Mouse (Mus musculus): Measurements from ENCODE around the gene Acot5.
"Not testable (repeated sequence)": the region's sequence is repeated elsewhere in the genome, so short reads cannot be mapped to it uniquely, and the experiment has no call there.

Acot5 gene

DNA sequence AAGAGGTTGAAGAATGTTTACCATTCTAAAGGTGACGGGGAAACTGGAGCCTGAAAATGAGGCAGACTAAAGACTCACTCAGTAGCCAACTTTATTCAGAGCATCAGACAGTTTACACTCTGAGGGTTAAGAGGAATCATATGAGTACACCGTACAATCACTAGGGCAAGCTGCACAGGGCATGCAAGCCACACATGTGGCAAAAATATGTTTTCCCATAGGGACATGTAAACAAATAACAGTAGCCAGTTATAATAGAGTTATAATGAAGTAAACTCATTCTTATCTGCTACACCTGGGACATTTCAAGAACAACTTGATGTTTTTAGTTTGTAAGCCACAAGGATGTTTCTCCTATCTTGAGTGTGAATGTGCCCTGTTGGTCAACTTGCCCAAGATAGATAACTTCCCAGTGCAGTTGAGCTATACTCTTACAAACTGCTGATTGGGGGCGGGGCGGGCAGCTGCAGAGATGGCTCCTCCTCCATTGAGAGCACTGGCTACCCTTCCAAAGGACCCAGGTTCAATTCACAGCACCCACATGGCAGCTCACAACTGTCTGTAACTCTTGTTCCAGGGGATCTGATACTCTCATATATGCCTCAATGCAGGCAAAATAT, 8.4 kb downstream of the Acot5 start:
- Histone ChIP-seq H3K36me3 (ENCODE audit: control insufficient read depth, insufficient read depth, low read length, poor library complexity, severe bottlenecking) (no peaks in the 10 kb centered on the region), H3K27me3 (ENCODE audit: control insufficient read depth, insufficient read depth, low read length, poor library complexity, severe bottlenecking) (no peaks in the 10 kb centered on the region)
- DNase-seq (ENCODE audit: low read depth, low spot score): no peak

- no peaks in the 10 kb centered on the region; the same call in 1 of the 2 replicates for H3K27me3 ChIP-seq (ENCODE audit: control insufficient read depth, insufficient read depth, low read length, poor library complexity, severe bottlenecking)
- no peaks in the 10 kb centered on the region for H3K36me3 ChIP-seq (ENCODE audit: control insufficient read depth, insufficient read depth, low read length, poor library complexity, severe bottlenecking)
- DNase-seq (ENCODE audit: low read depth, low spot score): no peak
Observed at GRCm38 (mm10) chr12:84083842-84084241, 14.7 kb downstream of the Acot5 start.

- Histone ChIP-seq H3K27me3 (ENCODE audit: control insufficient read depth, insufficient read depth, low read length, poor library complexity, severe bottlenecking) (no peaks in the 10 kb centered on the region; the same call in 1 of the 2 replicates), H3K36me3 (ENCODE audit: control insufficient read depth, insufficient read depth, low read length, poor library complexity, severe bottlenecking) (no peaks in the 10 kb centered on the region)
- DNase-seq (ENCODE audit: low read depth, low spot score): no peak
Observed at GRCm38 (mm10) chr12:84084581-84084980, 15.5 kb downstream of the Acot5 start.

- DNase-seq (ENCODE audit: low read depth, low spot score); H3K27me3 ChIP-seq (ENCODE audit: control insufficient read depth, insufficient read depth, low read length, poor library complexity, severe bottlenecking); H3K36me3 ChIP-seq (ENCODE audit: control insufficient read depth, insufficient read depth, low read length, poor library complexity, severe bottlenecking): not testable (repeated sequence)
Observed at GRCm38 (mm10) chr12:84094666-84095065, 25.5 kb downstream of the Acot5 start.

DNA sequence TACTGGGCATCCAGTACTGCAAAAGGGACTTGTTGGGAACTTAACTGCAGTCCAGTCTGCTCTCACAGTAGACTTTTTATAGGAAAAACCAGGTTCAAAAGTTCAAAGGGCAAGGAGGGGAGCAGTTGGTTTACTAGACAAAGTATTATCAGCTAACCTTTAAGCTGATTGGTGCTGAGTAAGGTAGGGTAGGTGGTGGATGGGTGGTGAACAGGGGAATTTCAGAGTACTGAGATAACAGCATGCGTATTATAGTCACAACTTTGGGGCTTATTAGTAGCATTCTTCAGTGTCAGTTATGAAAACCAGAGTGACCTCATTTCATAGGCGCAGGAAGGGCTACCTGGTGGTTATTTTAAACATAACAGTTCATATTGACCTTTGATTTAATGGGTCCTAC, 30.5 kb downstream of the Acot5 start:
- H3K36me3 ChIP-seq (ENCODE audit: control insufficient read depth, insufficient read depth, low read length, poor library complexity, severe bottlenecking): no peaks in the 10 kb centered on the region
- H3K27me3 ChIP-seq (ENCODE audit: control insufficient read depth, insufficient read depth, low read length, poor library complexity, severe bottlenecking): no peaks in the 10 kb centered on the region
- no peak for DNase-seq (ENCODE audit: low read depth, low spot score)

GRCm38 (mm10) chr12:84100071-84100470, 30.9 kb downstream of the Acot5 start:
- Histone ChIP-seq H3K27me3 (ENCODE audit: control insufficient read depth, insufficient read depth, low read length, poor library complexity, severe bottlenecking) (no peaks in the 10 kb centered on the region), H3K36me3 (ENCODE audit: control insufficient read depth, insufficient read depth, low read length, poor library complexity, severe bottlenecking) (no peaks in the 10 kb centered on the region)
- DNase-seq (ENCODE audit: low read depth, low spot score): no peak

DNA sequence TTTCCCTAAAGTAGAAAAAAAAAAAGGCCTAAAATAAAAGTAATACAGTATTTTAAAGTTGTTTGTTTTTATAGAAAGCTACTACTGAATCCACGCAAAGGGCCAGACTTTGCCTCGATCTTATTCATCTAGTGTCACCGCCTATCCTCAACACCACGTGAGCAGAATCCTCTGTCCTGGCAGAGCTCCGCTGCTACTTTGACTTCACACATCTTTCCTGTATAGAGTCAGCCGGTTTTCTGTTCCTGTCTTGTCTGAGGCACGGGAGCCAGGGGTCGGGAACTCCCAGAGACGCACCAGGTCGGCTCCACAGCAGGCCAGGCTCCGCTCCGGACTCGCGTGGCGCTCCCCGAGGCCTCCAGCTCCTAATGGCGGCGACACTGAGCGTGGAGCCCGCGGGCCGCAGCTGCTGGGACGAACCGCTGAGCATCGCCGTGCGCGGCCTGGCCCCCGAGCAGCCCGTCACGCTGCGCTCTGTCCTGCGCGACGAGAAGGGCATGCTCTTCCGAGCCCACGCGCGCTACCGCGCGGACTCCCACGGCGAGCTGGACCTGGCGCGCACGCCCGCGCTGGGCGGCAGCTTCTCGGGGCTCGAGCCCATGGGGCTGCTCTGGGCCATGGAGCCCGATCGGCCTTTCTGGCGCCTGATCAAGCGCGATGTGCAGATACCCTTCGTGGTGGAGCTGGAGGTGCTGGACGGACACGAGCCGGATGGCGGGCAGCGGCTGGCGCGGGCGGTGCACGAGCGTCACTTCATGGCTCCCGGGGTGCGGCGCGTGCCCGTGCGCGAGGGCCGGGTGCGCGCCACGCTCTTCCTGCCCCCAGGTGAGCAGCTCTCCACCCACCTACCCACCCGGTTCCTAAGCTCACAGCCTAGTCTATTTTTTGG, 31.7 kb downstream of the Acot5 start, which contains the start of gene Acot6:
TSS of gene Acot6 (plus strand) at position 51 of the 889 bp plus-strand sequence.
- peak; percentile 47 for DNase-seq (ENCODE audit: low read depth, low spot score)
- H3K36me3 ChIP-seq (ENCODE audit: control insufficient read depth, insufficient read depth, low read length, poor library complexity, severe bottlenecking); H3K27me3 ChIP-seq (ENCODE audit: control insufficient read depth, insufficient read depth, low read length, poor library complexity, severe bottlenecking): not testable (repeated sequence)

DNA sequence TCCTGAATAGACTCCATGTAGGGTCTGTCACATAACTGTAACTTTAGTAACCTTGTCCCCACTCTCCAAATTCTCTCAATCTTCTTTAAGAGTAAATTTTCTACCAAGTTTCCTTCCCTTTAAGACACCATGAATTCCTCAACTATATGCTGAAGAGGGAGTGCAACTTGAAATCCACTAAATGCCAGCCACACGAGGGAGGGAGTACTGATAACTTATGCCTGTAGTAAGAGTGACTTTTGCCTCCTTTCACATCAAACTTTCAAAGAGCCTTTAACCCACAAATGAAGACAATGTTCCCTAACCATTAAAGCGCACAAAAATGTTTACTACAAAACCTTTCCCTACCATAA, 32.3 kb downstream of the Acot5 start:
- DNase-seq (ENCODE audit: low read depth, low spot score): no peak
- no peaks in the 10 kb centered on the region for H3K27me3 ChIP-seq (ENCODE audit: control insufficient read depth, insufficient read depth, low read length, poor library complexity, severe bottlenecking)
- H3K36me3 ChIP-seq (ENCODE audit: control insufficient read depth, insufficient read depth, low read length, poor library complexity, severe bottlenecking): no peaks in the 10 kb centered on the region

DNA sequence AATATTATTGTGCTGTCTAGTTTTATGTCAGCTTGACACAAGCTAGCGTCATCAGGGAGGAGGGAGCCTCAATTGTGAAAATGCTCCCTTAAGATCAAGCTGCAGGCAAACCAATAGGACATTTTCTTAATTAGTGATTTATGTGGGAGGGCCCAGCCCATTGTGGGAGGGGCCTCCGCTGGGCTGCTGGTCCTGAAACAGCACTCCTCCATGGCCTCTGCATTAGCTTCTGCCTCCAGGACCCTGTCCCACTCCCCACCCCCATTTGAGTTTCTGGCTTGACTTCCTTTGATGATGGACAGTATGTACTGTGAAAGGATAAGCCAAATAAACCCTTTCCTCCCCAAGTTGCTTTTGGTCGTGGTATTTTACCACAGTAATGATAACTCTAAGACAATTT, 37.9 kb downstream of the Acot5 start:
- no peak for DNase-seq (ENCODE audit: low read depth, low spot score)
- no peaks in the 10 kb centered on the region for H3K27me3 ChIP-seq (ENCODE audit: control insufficient read depth, insufficient read depth, low read length, poor library complexity, severe bottlenecking)

DNA sequence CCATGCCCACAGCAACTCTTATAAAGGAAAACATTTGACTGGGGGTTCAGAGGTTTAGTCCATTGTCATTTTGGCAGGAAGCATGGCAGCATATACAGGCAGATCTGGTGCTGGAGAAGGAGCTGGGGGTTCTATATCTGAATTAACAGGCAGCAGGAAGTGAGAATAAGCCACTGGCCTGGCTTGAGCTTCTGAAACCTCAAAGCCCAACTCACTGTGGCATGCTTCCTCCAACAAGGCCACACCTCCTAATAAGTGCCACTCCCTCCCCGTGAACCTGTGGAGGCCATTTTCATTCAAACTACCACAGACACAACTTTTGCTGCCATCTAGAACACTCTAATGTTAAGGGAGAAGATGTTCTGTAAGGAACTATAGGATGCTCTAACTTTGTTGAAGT, 38.6 kb downstream of the Acot5 start:
- Histone ChIP-seq H3K27me3 (ENCODE audit: control insufficient read depth, insufficient read depth, low read length, poor library complexity, severe bottlenecking) (no peaks in the 10 kb centered on the region), H3K36me3 (ENCODE audit: control insufficient read depth, insufficient read depth, low read length, poor library complexity, severe bottlenecking) (no peaks in the 10 kb centered on the region)
- peak; percentile 51 for DNase-seq (ENCODE audit: low read depth, low spot score)

More for the DNA sequence above, 37.9 kb downstream of the Acot5 start:
- no peaks in the 10 kb centered on the region for H3K36me3 ChIP-seq (ENCODE audit: control insufficient read depth, insufficient read depth, low read length, poor library complexity, severe bottlenecking)

DNA sequence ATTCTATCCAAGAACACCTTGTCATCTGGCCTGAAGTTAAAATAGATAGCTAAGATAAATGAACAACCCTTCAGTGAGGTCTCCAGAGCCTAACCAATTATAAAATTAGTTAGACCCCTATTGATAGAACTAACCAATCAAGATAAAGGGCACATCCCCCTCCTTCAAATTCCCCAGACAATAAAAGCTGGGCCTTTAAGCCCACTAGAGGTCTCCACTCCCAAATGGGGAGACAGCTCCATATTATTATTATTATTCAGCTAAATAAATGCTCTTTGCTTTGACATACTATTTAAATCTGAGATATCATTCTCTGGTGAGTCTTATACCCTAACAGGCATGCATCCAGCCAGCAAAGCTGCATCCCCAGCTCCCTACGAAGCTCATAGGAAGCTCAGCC, 40.8 kb downstream of the Acot5 start:
- no peak for DNase-seq (ENCODE audit: low read depth, low spot score)
- H3K27me3 ChIP-seq (ENCODE audit: control insufficient read depth, insufficient read depth, low read length, poor library complexity, severe bottlenecking): no peaks in the 10 kb centered on the region

DNA sequence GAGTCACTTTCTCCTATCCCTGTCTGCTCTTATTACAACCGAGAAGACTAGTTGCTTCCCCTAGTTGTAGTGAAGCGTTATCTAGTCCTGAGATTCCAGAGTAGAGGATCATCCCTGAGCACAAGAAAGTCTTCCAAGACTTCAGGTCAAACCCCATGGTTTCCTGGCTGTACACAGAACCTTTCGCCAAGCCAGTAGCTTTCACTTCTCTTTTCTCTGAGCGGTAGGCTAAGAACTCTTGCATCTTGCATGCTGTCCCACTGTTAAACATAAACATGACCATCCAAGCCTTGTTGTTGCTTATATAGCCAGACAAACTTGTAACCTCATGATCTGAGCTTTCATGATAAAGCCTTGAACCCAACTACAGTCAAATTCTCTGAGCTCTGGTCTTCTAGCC, 41.7 kb downstream of the Acot5 start:
- Histone ChIP-seq H3K27me3 (ENCODE audit: control insufficient read depth, insufficient read depth, low read length, poor library complexity, severe bottlenecking) (no peaks in the 10 kb centered on the region), H3K36me3 (ENCODE audit: control insufficient read depth, insufficient read depth, low read length, poor library complexity, severe bottlenecking) (no peaks in the 10 kb centered on the region)
- peak; percentile 45 for DNase-seq (ENCODE audit: low read depth, low spot score)

More for the DNA sequence above, 40.8 kb downstream of the Acot5 start:
- no peaks in the 10 kb centered on the region for H3K36me3 ChIP-seq (ENCODE audit: control insufficient read depth, insufficient read depth, low read length, poor library complexity, severe bottlenecking)

GRCm38 (mm10) chr12:84113676-84114075, 44.6 kb downstream of the Acot5 start:
- H3K36me3 ChIP-seq (ENCODE audit: control insufficient read depth, insufficient read depth, low read length, poor library complexity, severe bottlenecking): no peaks in the 10 kb centered on the region
- no peaks in the 10 kb centered on the region for H3K27me3 ChIP-seq (ENCODE audit: control insufficient read depth, insufficient read depth, low read length, poor library complexity, severe bottlenecking)
- no peak for DNase-seq (ENCODE audit: low read depth, low spot score)

DNA sequence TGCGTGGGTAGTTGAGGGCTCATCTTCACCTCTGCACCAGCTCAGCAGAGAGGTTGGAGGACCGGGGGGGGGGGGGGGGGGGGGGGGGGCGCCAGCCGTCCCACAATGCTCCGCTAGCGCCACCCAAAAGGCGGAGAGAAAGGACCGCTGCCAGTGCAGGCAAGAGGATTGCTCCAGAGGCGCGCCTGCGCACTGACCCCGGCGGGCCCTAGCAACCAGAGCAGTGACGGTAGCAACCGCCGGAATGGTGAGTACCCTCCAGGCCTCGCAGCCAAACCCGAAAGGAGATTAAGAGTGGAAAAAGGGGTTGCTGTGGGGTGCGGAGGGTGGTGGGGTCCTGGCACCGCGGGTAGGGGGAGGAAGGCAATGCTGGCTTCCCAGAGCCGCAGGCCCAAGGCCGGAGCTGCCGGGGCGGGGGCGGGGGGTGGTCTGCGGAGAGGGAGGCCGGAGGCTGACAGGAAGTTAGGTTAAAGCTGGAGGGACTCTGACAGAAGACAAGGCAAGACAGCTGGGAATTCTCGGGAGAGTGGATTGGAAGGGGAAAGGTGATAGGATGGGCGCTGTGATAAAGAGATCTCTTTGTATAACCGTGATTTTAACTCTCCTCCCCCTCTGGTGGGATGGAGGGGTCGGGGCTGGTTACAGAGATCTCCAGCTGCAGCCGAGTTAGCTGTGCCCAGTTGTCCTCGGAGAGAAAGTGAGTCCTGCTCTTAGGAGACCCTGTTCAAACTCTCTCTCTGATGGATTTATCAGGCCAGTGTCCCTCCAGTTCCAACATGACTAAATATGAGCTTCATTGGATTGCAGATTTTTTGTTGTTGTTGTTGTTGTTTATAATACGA, 45.2 kb downstream of the Acot5 start, which contains the start of gene Dnal1:
TSS of gene Dnal1 (plus strand) at position 214 of the 842 bp plus-strand sequence.
- Histone ChIP-seq H3K36me3 (ENCODE audit: control insufficient read depth, insufficient read depth, low read length, poor library complexity, severe bottlenecking) (no peaks in the 10 kb centered on the region), H3K27me3 (ENCODE audit: control insufficient read depth, insufficient read depth, low read length, poor library complexity, severe bottlenecking) (no peaks in the 10 kb centered on the region)
- DNase-seq (ENCODE audit: low read depth, low spot score): peak; percentile 82

GRCm38 (mm10) chr12:84119584-84119983, 50.5 kb downstream of the Acot5 start:
- Histone ChIP-seq H3K27me3 (ENCODE audit: control insufficient read depth, insufficient read depth, low read length, poor library complexity, severe bottlenecking) (no peaks in the 10 kb centered on the region), H3K36me3 (ENCODE audit: control insufficient read depth, insufficient read depth, low read length, poor library complexity, severe bottlenecking) (no peaks in the 10 kb centered on the region)
- DNase-seq (ENCODE audit: low read depth, low spot score): no peak
